Mouse (Mus musculus): ENCODE results near the gene Chrna4.

The Chrna4 gene

GRCm38 (mm10) chr2:181038644-181039355 is 4.5 kb downstream of the Chrna4 start:
- no peak for DNase-seq (ENCODE audit: low spot score in 2 of 2)

- no peak for DNase-seq (ENCODE audit: low spot score in 2 of 2)
These were observed 6.8 kb downstream of the Chrna4 start for GRCm38 (mm10) chr2:181036561-181036960.

GRCm38 (mm10) chr2:181035186-181035585 is 8.2 kb downstream of the Chrna4 start:
- no peak for DNase-seq (ENCODE audit: low spot score in 2 of 2)

GRCm38 (mm10) chr2:181033310-181033709 is 10.0 kb downstream of the Chrna4 start:
- no peak for DNase-seq (ENCODE audit: low spot score in 2 of 2)

GRCm38 (mm10) chr2:181032407-181032806 is 10.9 kb downstream of the Chrna4 start:
- no peak for DNase-seq (ENCODE audit: low spot score in 2 of 2)

- no peak for DNase-seq (ENCODE audit: low spot score in 2 of 2)
These were observed 11.9 kb downstream of the Chrna4 start for GRCm38 (mm10) chr2:181031406-181031934.

- no peak for DNase-seq (ENCODE audit: low spot score in 2 of 2)
These were observed 35.0 kb downstream of the Chrna4 start for GRCm38 (mm10) chr2:181008339-181008738.

GRCm38 (mm10) chr2:181007054-181007453 is 36.3 kb downstream of the Chrna4 start:
- no peak for DNase-seq (ENCODE audit: low spot score in 2 of 2)

- DNase-seq (ENCODE audit: low spot score in 2 of 2): no peak
These were observed 46.4 kb downstream of the Chrna4 start for GRCm38 (mm10) chr2:180996905-180997304.

GRCm38 (mm10) chr2:180996436-180996835 is 46.9 kb downstream of the Chrna4 start:
- peak in 1 of 2 experiments; percentile 16 for DNase-seq (ENCODE audit: low spot score in 2 of 2)

GRCm38 (mm10) chr2:180995457-180995856 is 47.9 kb downstream of the Chrna4 start:
- no peak for DNase-seq (ENCODE audit: low spot score in 2 of 2)

- no peak for DNase-seq (ENCODE audit: low spot score in 2 of 2)
These were observed 49.0 kb downstream of the Chrna4 start for GRCm38 (mm10) chr2:180994360-180994759.

GRCm38 (mm10) chr2:180990347-180990746 is 53.0 kb downstream of the Chrna4 start:
- no peak for DNase-seq (ENCODE audit: low spot score in 2 of 2)

GRCm38 (mm10) chr2:180988948-180989347 is 54.4 kb downstream of the Chrna4 start:
- DNase-seq (ENCODE audit: low spot score in 2 of 2): no peak

GRCm38 (mm10) chr2:180988347-180988913 is 54.9 kb downstream of the Chrna4 start:
- no peak for DNase-seq (ENCODE audit: low spot score in 2 of 2)

- DNase-seq (ENCODE audit: low spot score in 2 of 2): no peak
These were observed 55.8 kb downstream of the Chrna4 start for GRCm38 (mm10) chr2:180987432-180988030.

GRCm38 (mm10) chr2:180987001-180987400 is 56.3 kb downstream of the Chrna4 start:
- no peak for DNase-seq (ENCODE audit: low spot score in 2 of 2)

GRCm38 (mm10) chr2:180986449-180986848 is 56.9 kb downstream of the Chrna4 start, which contains the start of gene Col20a1:
TSS of gene Col20a1 (plus strand) at chr2:180986535.
- DNase-seq (ENCODE audit: low spot score in 2 of 2): no peak

GRCm38 (mm10) chr2:180985635-180986034 is 57.7 kb downstream of the Chrna4 start:
- no peak for DNase-seq (ENCODE audit: low spot score in 2 of 2)

GRCm38 (mm10) chr2:180981133-180981532 is 62.2 kb downstream of the Chrna4 start:
- DNase-seq (ENCODE audit: low spot score in 2 of 2): no peak

Measured in spleen, postnatal 36 days (tissue).